ENCODE assay signal across 15 mouse cellular contexts in genomic region chr4:88010441-88010840, GRCm38 (mm10).
"Had no signal": no experiment of that assay in that cellular context is flagged by ENCODE, and none has a peak within 500 bp of the region (broad histone marks: within the 10 kb centered on the region; RNA-seq: fewer than 3 reads in every experiment).

No protein-coding gene starts in this region.

- DNase-seq: kidney, adult 18-20 months; kidney, adult 9 months; kidney, postnatal 14 days; kidney, postnatal 4 days; layer of hippocampus, adult 9-11 months; liver, embryonic 13.5 days; lung, adult 2 months; lung, postnatal 14 days; lung, postnatal 4 days; retina, postnatal 1 day; right cerebral cortex, postnatal 25 days; spleen, adult 18-20 months; thymus, postnatal 25 days had no signal

- ATAC-seq: midbrain, embryonic 13.5 days; midbrain, embryonic 16.5 days had no signal
